Mouse (Mus musculus) forebrain, embryonic 15.5 days (tissue): Measurements from ENCODE around the gene Ankrd44. TPM values are rescaled to one million over a fixed set of nuclear protein-coding genes. Genes with fewer than 3 reads are reported as not detected.
A peak's percentile ranks its signal among the peaks of the same experiment; 100 is the strongest.

Source experiments
- ATAC-seq: fragments of 200-750 bp; cut with Nextera tagmentation; replicated peaks from 2 replicates; pipeline ENCODE4 v1.8.0; 2017; ENCODE audit warnings: mild to moderate bottlenecking, moderate TSS enrichment, moderate library complexity
- H3K27ac ChIP-seq: fragments of 300-500 bp; sonication (generic); replicated peaks from 2 replicates; pipeline ENCODE4 v1.5.1; 2015; ENCODE audit warnings: mild to moderate bottlenecking, inconsistent platforms
- H3K27me3 ChIP-seq: fragments of 300-500 bp; sonication (generic); 2 replicates; pipeline ENCODE4 v1.6.1; 2015; ENCODE audit warnings: inconsistent platforms
- H3K36me3 ChIP-seq: fragments of 300-500 bp; sonication (generic); 2 replicates; pipeline ENCODE4 v1.6.1; 2015; ENCODE audit warnings: mild to moderate bottlenecking, inconsistent platforms
- H3K4me1 ChIP-seq: fragments of 300-500 bp; sonication (generic); 2 replicates; pipeline ENCODE4 v1.6.1; 2015; ENCODE audit warnings: inconsistent platforms
- H3K4me2 ChIP-seq: fragments of 300-500 bp; sonication (generic); replicated peaks from 2 replicates; pipeline ENCODE4 v1.6.1; 2015; ENCODE audit warnings: mild to moderate bottlenecking, inconsistent platforms
- H3K4me3 ChIP-seq: fragments of 300-500 bp; sonication (generic); 2 replicates; pipeline ENCODE4 v1.5.1; 2015; ENCODE audit warnings: mild to moderate bottlenecking, inconsistent platforms
- H3K9ac ChIP-seq: fragments of 300-500 bp; sonication (generic); replicated peaks from 2 replicates; pipeline ENCODE4 v1.6.1; 2015; ENCODE audit warnings: mild to moderate bottlenecking, inconsistent platforms
- H3K9me3 ChIP-seq: fragments of 300-500 bp; sonication (generic); 2 replicates; pipeline ENCODE4 v1.6.1; 2016; ENCODE audit warnings: inconsistent platforms
- WGBS: fragments of 180-500 bp; shearing (Covaris S2); methylation state at CpG from one replicate; pipeline ENCODE4 v1.1.7; 2015; ENCODE audit warnings: mixed read lengths; 5-methylcytosine and 5-hydroxymethylcytosine counted together
- polyA plus RNA-seq: library from polyadenylated mRNA; unstranded; fragments of >200 nt; fragmentation: Nextera tagmentation; extraction: Ambion mirVana; gene quantifications from 2 replicates; pipeline ENCODE4 v1.2.1, GENCODE M21; 2015

Ankrd44 gene
- polyA plus RNA-seq, 1 experiment from 2014 or later = 21.5 TPM

DNA sequence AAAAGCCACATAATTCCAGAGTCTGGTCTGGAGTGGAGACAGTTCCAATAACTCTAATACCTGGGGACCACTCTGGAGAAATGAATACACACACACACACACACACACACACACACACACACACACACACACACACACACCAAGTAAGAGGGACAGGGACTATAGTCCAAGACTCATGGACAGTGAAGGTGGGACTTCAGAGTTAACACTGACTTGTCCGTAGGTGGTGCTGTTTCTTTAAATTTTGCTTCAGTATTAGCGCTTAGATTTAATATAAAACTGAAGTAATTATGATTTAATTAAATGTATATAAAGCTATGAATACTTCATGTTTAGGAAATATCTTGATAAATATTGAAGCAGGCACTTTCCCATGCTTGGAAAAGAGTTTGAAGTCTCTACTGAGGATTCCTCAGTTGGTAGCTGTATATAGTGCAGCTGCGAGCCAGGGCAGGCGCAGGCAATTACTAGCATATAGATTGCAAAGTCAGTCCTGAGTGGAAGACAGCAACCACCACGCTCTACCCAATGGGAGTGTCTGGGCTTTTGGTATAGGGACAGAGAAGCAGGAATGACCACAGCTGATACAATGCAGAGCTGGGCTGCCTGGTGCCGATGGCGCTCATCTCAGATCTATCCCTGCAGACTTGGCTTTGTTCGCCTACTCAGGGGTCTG, 170.4 kb downstream of the Ankrd44 start:
- Histone ChIP-seq H3K27me3 (no peaks in the 10 kb centered on the region), H3K4me2 (no peak overlapping the region)
- no peak for ATAC-seq

DNA sequence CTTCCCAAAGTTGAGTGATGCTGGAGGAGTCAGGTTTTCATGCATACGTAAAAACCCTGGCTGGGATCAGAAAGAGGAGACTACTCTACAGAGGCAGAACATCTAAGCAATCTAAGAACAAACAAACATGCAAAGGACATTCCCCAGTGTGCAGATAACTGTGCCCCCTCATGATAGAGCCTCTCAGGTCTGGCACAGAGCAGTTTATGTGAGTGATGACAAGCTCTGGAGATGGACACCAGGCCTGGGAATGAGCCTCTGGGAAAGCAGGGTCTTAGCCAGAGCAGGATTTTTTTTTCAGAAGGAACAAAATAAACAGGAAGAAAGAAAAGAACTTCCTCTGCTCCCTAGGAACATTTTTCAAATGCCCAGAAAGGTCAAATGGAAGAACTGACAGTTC, 176.2 kb downstream of the Ankrd44 start:
- Histone ChIP-seq H3K9me3 (no peaks in the 10 kb centered on the region), H3K4me1 (no peaks in the 10 kb centered on the region), H3K4me2 (no peak overlapping the region), H3K27ac (no peak overlapping the region), H3K4me3 (no peak overlapping the region), H3K36me3 (no peaks in the 10 kb centered on the region), H3K9ac (no peak overlapping the region), H3K27me3 (no peaks in the 10 kb centered on the region)
- WGBS = 74% methylated on average over 1 of the region's 1 CpGs
- ATAC-seq = no peak

More for the DNA sequence above, 170.4 kb downstream of the Ankrd44 start:
- H3K27ac ChIP-seq = no peak overlapping the region
- no peaks in the 10 kb centered on the region for H3K9me3 ChIP-seq
- WGBS = 84% methylated on average over 8 of the region's 8 CpGs
- no peaks in the 10 kb centered on the region for H3K36me3 ChIP-seq
- no peak overlapping the region for H3K4me3 ChIP-seq
- H3K4me1 ChIP-seq = no peaks in the 10 kb centered on the region
- H3K9ac ChIP-seq = no peak overlapping the region

DNA sequence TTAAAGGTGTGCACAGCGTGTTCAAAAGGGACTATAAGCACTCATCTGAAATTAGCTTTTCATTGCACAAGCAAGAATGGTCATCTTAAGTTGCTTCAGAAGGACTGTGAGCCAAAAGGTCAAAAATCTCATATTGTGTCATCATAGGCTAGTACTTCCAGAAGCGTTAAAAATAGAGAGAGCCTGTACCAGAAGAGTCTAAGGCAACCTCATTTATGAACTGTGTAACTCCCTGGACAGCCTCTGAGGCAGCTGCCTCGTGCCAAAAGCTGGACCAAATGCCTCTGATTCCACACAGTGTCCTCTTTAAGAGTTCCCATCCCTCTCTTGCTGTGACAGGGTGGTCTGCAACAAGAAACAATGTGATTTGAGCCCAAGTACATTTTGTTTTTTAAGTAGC, 176.7 kb downstream of the Ankrd44 start:
- Histone ChIP-seq H3K4me3 (no peak overlapping the region), H3K4me2 (no peak overlapping the region), H3K36me3 (no peaks in the 10 kb centered on the region), H3K27ac (no peak overlapping the region), H3K4me1 (no peaks in the 10 kb centered on the region), H3K9ac (no peak overlapping the region), H3K9me3 (no peaks in the 10 kb centered on the region), H3K27me3 (no peaks in the 10 kb centered on the region)
- ATAC-seq = no peak
- 77% methylated on average over 3 of the region's 3 CpGs for WGBS

DNA sequence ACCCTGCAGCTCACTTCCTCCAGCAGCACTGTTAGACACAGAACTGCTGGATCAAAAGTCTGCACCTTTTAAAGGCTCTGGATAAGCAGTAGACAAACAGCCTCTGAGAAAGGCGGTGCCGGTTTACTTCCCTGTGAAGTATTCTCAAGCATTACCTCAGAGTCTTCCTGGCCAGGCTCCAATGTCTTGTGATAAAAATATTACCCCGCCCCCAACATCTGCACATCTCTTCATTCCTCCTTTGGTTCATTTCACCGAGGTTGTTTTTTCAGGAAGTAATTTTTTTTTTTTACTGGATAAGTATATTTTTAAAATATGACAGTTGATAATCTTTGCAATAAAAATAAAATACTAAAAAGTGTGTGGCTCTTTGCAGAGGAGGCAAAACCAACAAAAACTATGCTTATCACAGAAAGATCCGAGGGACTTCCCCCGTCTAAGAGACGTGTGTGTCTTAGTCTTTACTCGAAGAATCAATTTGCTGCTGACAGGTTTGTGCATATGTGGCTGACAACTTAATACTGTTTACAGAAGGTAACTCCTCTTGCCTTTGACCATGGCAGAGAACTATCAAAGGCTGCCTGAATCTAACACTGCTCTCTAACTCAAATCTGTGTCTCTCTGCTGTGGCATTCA, 178.3 kb downstream of the Ankrd44 start:
- Histone ChIP-seq H3K36me3 (no peaks in the 10 kb centered on the region), H3K27me3 (no peaks in the 10 kb centered on the region), H3K4me3 (no peak overlapping the region), H3K4me1 (no peaks in the 10 kb centered on the region), H3K27ac (no peak overlapping the region), H3K9me3 (no peaks in the 10 kb centered on the region), H3K4me2 (no peak overlapping the region), H3K9ac (no peak overlapping the region)
- WGBS = 64% methylated on average over 8 of the region's 8 CpGs
- ATAC-seq = no peak

DNA sequence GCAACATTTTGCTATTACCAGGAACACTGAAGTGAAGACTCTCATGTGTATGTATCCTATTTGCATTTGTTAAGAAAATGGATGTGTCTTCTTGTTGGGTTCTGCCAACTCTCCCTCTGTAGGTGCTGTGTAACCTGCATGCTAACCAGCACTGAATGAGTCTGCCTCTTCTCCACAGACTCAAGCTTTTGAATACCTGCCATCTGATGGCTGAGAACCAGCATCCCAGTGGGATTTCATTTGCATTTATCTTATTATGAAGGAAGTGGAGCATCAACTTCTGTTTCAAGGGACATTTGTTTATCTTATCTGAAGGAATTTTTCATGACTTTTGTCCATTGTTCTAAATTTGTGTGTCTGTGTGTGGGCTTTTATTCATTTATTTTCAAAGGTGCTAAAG, 180.5 kb downstream of the Ankrd44 start:
- Histone ChIP-seq H3K27me3 (no peaks in the 10 kb centered on the region), H3K4me1 (no peaks in the 10 kb centered on the region), H3K4me3 (no peak overlapping the region), H3K4me2 (no peak overlapping the region), H3K36me3 (no peaks in the 10 kb centered on the region), H3K9me3 (no peaks in the 10 kb centered on the region), H3K9ac (no peak overlapping the region), H3K27ac (no peak overlapping the region)
- ATAC-seq = no peak

DNA sequence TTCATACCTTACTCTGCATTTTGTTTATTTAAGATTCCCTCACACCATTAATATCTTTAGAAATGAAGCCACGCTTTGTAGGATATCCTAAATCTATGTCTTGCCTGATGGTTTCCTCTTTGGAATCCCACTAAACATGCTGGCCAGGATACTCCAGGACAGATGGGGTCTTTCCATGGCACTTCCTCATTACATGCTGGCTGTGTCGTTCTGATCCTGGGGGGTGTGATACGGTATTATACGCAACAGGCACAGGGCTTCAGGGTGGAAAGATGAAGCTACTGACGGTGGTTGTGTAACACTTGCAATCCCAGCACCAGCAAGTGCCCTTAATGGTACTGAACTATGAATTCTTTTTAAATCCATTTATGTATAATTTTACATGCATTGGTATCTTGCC, 182.0 kb downstream of the Ankrd44 start:
- H3K27ac ChIP-seq = no peak overlapping the region
- no peak for ATAC-seq
- H3K4me2 ChIP-seq = no peak overlapping the region
- H3K9me3 ChIP-seq = no peaks in the 10 kb centered on the region
- WGBS = 75% methylated on average over 5 of the region's 5 CpGs
- H3K4me1 ChIP-seq = no peaks in the 10 kb centered on the region; the same call in 1 of the 2 replicates
- no peak overlapping the region for H3K9ac ChIP-seq
- no peak overlapping the region for H3K4me3 ChIP-seq
- no peaks in the 10 kb centered on the region for H3K36me3 ChIP-seq
- H3K27me3 ChIP-seq = no peaks in the 10 kb centered on the region

DNA sequence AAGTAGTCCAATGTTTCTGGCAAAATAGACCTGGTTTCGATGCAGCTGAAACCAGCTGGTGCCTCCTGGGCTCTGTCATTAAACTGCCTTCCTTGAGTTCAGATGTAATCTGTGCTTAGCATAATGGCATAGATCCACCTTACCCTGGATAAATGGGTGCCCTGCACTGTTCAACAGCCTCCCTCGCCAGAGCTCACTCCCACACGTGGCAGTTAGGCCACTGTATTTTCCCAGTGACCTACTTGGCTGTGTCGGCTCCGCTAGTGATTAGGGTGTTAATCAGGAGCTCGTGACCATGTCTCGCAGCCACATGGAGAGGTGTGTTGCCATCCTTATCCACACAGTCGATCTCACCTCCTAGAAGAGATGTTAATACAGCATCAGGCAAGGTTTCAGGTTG, 183.1 kb downstream of the Ankrd44 start:
- no peaks in the 10 kb centered on the region for H3K27me3 ChIP-seq
- H3K9me3 ChIP-seq = no peaks in the 10 kb centered on the region
- H3K4me2 ChIP-seq = no peak overlapping the region
- H3K9ac ChIP-seq = no peak overlapping the region
- no peaks in the 10 kb centered on the region; the same call in 1 of the 2 replicates for H3K4me1 ChIP-seq
- ATAC-seq = no peak
- WGBS = 69% methylated on average over 8 of the region's 8 CpGs
- peak overlapping the region; percentile 37; the same call in 1 of the 2 replicates for H3K27ac ChIP-seq
- H3K36me3 ChIP-seq = no peaks in the 10 kb centered on the region
- H3K4me3 ChIP-seq = no peak overlapping the region

DNA sequence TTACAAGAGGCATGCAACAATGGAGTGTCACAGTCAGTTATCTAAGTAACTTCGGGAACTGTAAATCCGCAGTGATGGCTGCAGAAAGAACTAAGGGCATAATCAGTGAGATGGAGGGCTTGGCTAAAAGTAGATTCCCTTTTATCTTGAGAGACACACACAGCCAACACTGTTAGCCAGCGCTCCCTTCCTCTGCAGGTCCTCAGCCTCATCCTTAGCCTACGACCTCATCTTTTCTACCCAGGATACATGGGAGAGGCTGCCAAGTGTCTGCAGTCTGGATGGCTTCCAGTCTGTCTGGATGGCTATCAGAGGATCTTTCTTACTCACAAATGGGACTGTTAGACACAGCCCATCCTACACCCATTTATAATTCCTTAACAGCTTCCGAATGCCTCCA, 185.3 kb downstream of the Ankrd44 start:
- Histone ChIP-seq H3K36me3 (no peaks in the 10 kb centered on the region), H3K4me2 (no peak overlapping the region), H3K4me3 (no peak overlapping the region), H3K4me1 (no peaks in the 10 kb centered on the region; the same call in 1 of the 2 replicates), H3K27me3 (no peaks in the 10 kb centered on the region), H3K9ac (no peak overlapping the region), H3K27ac (no peak overlapping the region), H3K9me3 (no peaks in the 10 kb centered on the region)
- ATAC-seq = no peak
- 74% methylated on average over 5 of the region's 5 CpGs for WGBS

DNA sequence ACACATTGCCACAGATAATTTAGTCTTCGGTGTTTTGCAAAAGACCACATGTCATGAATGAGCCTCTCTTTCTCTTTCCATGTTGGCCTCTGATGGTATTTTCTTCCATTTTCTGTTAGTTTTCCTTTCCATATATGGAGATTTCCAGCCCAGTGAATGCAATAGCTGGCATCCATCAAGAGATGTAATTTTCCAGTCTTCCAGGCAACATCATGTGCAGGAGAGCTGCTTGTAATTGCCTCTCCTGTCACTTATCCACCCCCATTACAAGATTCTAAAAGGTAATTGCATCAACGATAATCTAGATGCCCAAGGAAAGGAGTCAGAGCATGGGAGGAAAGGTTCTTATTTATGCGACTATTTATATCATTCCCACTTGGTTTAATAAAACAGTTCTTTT, 188.7 kb downstream of the Ankrd44 start:
- H3K36me3 ChIP-seq = no peaks in the 10 kb centered on the region
- H3K4me2 ChIP-seq = no peak overlapping the region
- H3K4me3 ChIP-seq = no peak overlapping the region
- no peaks in the 10 kb centered on the region for H3K27me3 ChIP-seq
- no peaks in the 10 kb centered on the region for H3K9me3 ChIP-seq
- no peak overlapping the region for H3K9ac ChIP-seq
- H3K4me1 ChIP-seq = peaks cover 14% of the 10 kb centered on the region
- 74% methylated on average over 3 of the region's 3 CpGs for WGBS
- no peak for ATAC-seq
- H3K27ac ChIP-seq = peak overlapping the region; percentile 40; the same call in 1 of the 2 replicates

DNA sequence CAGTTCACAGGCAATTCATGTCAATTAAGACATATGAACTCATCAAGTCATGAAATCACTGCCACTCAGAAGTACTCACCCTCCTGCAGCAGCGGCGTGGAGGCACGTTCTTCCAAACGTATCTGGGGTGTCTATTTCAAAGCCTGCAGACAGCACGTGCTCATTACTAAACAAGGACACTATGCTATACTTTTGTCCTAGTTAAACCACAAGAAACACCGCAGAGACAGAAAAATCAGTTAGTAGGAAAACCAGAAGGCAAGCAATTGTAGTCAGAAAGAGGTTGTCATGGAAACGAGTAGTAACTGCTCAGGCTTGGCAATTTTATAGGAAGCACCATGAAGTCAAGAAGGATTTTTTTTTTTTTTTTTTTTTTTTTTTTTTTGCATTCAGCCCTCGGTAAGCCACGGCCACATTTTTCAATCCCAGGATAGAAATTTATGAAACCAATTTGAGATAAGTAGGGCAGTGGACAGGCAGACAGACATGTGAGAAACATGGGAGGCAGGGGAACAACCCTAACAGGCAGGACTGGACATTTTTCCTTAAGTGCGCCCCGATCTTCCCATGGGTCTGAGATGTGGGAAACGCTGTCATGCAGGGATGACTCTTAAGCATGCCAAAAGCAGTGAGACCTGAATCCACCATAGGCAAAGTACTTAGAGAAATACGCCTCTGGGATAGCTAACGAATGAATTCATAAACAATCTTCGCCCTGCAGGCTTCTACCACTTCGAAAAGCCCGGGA, 191.1 kb downstream of the Ankrd44 start:
- no peak overlapping the region for H3K4me2 ChIP-seq

DNA sequence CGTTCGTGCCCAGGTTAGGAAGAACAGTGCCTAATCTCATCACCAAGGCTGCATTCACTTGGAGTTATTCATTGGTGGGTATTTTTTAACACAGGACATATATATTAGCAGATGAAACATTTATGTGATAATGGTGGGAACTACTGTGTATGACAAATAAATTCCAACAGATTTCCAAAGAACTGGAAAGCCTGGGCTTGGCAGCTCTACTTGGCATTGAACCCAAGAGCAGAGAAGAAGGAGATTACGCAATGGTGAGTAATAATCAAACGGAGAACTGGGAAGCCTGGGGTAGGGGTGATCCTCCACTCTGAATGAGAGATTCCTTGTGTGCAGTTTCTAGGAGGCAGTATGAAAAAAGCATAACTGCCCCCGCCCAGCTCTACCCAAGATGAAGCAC, 196.9 kb downstream of the Ankrd44 start:
- no peaks in the 10 kb centered on the region for H3K9me3 ChIP-seq
- no peak overlapping the region for H3K4me2 ChIP-seq
- no peak for ATAC-seq
- H3K4me3 ChIP-seq = no peak overlapping the region
- WGBS = 90% methylated on average over 5 of the region's 5 CpGs
- H3K27ac ChIP-seq = no peak overlapping the region
- no peak overlapping the region for H3K9ac ChIP-seq
- H3K27me3 ChIP-seq = no peaks in the 10 kb centered on the region
- 0 out of 2 replicates have a peak, but pooled peaks cover 3% of the 10 kb centered on the region for H3K4me1 ChIP-seq
- peaks cover 2% of the 10 kb centered on the region; the same call in 1 of the 2 replicates for H3K36me3 ChIP-seq

More for the DNA sequence above, 191.1 kb downstream of the Ankrd44 start:
- peak; percentile 68 for ATAC-seq
- peaks cover 2% of the 10 kb centered on the region; the same call in 1 of the 2 replicates for H3K36me3 ChIP-seq
- no peaks in the 10 kb centered on the region for H3K27me3 ChIP-seq
- 55% methylated on average over 17 of the region's 17 CpGs for WGBS
- H3K9ac ChIP-seq = no peak overlapping the region
- H3K4me3 ChIP-seq = no peak overlapping the region
- H3K27ac ChIP-seq = peak overlapping the region; percentile 59
- H3K9me3 ChIP-seq = no peaks in the 10 kb centered on the region
- H3K4me1 ChIP-seq = peaks cover 14% of the 10 kb centered on the region

DNA sequence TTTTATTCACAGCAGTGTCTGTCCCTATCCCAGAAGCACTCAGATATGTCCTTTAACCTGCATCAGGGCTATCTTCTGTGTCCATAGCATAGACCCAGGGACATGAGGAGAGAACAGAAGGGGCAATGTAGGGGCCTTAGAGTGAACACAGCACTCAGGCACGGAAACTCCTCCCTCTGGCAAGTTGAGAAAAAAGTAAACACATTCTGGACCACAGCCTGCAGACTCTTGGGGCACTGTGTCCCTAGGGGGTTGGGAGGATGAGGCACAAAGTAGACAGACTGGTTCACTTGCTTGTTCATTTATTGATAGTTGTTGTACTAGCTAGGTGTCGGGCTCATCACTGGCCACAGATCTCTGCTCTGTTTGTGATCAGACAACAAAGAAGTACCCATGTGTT, 199.6 kb downstream of the Ankrd44 start:
- WGBS = 80% methylated on average over 2 of the region's 2 CpGs

More for the DNA sequence above, 199.6 kb downstream of the Ankrd44 start:
- H3K4me3 ChIP-seq = no peak overlapping the region
- H3K27ac ChIP-seq = no peak overlapping the region
- peaks cover 2% of the 10 kb centered on the region; the same call in 1 of the 2 replicates for H3K36me3 ChIP-seq
- H3K9me3 ChIP-seq = no peaks in the 10 kb centered on the region
- H3K27me3 ChIP-seq = no peaks in the 10 kb centered on the region
- H3K4me1 ChIP-seq = no peaks in the 10 kb centered on the region
- H3K4me2 ChIP-seq = no peak overlapping the region
- ATAC-seq = no peak
- H3K9ac ChIP-seq = no peak overlapping the region
